Mouse (Mus musculus): ENCODE measurements around the gene Hdgfl3.

DNA sequence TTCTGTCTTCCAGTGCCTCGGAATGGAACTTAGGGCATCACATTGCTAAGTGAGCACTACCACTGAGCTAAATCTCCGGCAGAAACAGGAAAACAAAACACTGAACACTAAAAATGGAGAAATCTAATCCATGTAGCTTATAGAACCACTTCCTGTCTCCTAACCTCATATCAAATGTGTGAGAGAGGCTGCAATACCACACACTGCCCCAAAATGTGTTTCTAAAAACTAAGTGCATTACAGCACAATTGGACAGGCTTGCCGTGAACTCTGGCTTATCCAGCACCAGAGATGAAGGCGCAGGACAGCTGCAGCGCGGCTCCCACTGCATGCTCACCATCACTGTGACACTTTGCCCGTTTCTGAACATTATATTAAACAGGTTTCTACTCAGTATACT is 5.3 kb downstream of the Hdgfl3 start:
- TF ChIP-seq CTCF (IDR thresholded peaks at IDR 0.05; ENCODE audit: low read depth) (no peak), EP300 (IDR thresholded peaks at IDR 0.05; ENCODE audit: low read depth) (no peak)

All from liver, embryonic 14.5 days (tissue).